Mouse (Mus musculus) 3T3-L1 (cell line): ENCODE data around the gene Slc22a21.
A peak's percentile ranks its signal among the peaks of the same experiment; 100 is the strongest.

Source experiments
- DNase-seq: peaks from one replicate; pipeline ENCODE4 v3.0.0-alpha.2; 2015; ENCODE audit warnings: low read depth, low spot score

Slc22a21 gene

DNA sequence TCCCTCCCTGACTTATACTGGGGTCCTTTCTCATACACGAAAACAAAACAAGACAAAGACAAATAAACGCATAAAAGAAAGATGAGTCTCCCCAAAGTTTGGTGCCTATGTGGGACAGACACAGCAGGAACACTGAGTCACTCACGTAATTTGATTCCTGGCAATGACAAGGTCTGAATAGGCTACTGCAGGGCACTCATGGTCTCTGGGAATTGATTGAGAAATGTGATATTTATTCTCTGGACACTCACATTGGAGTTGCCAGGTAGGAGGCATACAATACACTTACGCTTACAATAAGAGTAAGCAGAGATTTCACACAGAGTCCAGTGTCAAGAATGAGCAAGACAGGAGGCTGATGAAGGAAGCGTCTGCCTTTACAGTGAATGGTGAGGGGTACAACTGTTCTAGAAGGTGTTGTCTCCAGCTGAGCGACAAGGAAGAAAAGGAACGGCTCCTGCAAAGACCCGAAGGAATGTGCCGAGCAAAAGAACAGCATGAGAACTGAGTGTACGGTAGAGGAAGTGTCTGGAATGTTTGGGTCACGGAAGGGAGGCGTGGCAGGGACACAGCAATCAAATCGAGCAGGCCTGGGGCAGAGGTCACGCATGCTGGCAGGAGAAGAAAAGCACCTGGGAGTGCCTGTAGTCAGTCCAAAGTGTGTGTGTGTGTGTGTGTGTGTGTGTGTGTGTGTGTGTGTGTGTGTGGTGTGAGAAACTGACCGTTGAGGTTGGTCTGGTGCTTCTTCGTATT is 76.2 kb downstream of the Slc22a21 start:
- peak; percentile 60 for DNase-seq

DNA sequence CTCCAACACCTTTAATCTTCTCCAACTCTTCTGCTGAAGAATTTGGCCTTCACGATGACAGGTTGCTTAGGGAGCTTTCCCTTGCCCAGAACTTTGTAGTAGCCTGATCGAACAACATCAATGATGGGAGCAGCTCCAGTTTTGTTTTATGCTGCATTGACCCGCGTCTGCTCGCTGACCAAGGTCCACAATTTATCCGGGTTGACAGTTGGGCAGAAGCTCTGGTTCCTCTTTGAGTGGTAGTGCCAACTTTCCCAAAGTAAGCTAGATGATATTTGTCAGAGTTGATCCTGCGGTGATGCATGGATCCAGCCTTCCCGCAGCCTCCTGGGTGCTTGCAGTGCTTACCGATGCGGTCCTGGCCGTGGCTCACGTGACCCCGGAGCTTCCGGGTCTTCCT is 77.4 kb downstream of the Slc22a21 start:
- no peak for DNase-seq

DNA sequence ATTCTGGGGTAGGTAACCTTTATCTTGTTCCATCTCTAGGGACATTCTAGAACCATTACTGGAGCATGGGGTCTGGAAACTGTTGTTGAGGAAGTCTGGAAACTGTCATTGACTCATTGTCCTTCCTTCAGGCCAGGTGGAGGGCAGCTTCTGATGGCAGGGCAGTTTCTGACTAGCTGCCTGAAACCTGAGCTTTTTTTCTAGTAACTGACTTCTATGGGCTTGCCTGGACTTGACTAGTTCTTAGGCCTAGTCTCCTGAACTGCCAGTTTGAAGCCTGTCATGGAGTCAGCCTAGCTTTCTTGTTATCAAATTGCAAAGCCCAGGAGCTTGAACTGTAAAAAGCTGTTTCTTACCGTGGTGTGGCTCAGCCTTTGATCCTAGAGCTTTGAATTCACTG is 79.1 kb downstream of the Slc22a21 start:
- no peak for DNase-seq

DNA sequence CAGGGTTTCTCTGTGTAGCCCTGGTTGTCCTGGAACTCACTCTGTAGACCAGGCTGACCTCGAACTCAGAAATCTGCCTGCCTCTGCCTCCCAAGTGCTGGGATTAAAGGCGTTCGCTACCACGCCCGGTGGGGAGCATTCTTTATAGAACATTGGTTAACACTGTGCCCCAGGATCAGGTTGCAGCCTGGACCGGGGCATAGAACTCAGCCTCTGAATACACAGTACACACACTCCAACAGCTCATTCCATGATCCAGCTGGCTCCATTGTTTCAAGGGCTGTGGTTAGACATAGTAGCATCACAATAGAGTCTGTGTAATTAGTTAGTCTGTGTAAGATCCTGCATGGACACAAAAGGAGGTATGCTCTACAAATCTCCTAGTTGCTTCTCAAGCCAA is 80.2 kb downstream of the Slc22a21 start:
- DNase-seq = no peak
